Mouse (Mus musculus) cerebral cortex, adult 2 months (tissue): Measurements from ENCODE around the gene Sox15.

Experiments used
- WGBS: fragments of 180-500 bp; shearing (Covaris S2); methylation state at CpG from one replicate; pipeline ENCODE4 v1.1.7; 2018; 5-methylcytosine and 5-hydroxymethylcytosine counted together

Sox15 gene

DNA sequence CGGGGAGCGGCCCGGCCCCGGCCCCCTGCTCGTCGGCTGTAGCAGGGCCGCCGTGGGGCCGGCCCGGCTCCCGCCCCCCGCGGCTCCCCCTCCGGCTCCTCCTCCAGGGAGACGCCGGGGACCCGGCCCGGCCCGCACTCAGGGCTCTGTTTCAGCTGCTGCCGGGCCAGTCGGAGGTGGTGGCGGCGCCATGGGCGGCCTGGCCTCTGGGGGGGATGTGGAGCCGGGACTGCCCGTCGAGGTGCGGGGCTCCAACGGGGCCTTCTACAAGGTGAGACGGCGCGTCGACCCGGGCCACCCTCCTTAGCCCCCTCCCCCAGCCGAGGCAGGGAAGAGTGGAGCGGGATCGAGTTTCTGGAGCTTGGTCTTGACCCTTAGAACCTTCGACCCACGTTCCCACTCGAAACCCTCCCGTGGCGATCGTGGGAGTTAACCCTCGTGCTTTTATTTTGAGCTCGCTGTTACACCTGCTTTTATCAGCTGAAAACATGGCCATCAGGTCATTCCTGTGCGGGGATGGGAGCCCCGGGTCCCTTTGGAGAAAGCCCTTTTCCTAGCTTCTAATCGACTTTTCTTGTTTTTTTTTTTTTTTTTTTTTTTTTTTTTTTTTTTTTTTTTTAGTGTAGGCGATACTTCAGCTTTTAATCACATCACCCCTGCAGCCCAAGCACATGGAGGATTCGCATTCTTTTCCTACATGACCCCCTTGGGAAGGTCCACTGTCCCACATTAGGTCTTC, 21.8 kb upstream of the Sox15 start:
- WGBS = under 1% methylated on average over 48 of the region's 50 CpGs

DNA sequence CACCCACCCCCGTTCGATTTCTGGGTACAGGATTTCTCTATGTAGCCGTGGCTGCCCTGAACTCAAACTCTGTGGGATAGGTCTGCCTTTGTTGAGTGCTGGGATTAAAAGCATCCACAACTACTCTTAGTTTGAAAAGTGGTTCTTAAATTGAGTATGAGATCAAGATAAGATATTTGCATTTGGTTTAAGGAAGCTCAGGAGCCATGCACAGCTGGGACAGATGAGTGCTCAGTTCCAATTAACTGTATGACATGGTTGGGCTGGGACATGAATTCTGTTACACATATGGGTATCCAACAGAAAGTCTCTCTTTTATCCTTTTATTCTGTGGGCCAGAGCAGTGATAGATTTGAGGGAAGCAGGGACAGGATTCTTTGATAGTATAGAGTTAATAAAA, 19.6 kb upstream of the Sox15 start:
- WGBS = 51% methylated on average over 3 of the region's 3 CpGs

DNA sequence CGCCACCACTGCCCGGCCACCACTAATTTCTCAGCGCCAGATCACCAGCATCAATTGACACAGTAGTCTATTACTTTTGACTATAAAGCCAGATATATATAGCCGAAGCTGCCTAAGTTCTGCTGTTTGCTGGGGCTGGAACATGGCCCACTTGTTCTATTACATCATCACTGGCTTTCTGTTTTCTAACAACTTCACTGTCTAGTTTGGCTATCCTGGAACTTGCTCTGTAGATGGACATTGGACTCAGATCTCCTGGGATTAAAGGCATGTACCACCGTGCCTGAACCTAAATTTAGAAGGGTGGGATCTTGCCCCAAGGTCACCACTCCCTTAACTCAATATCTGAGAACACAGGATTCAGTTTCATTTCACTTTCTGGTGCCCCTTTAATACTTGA, 9.3 kb upstream of the Sox15 start:
- WGBS = 73% methylated on average over 5 of the region's 5 CpGs

- WGBS = 53% methylated on average over 5 of the region's 5 CpGs
Measured at GRCm38 (mm10) chr11:69653399-69653798, 1.7 kb upstream of the Sox15 start.

GRCm38 (mm10) chr11:69654760-69655159, 354 bp upstream of the Sox15 start:
- WGBS = 42% methylated on average over 9 of the region's 9 CpGs

- WGBS = 76% methylated on average over 5 of the region's 5 CpGs
Measured at GRCm38 (mm10) chr11:69656065-69656455, 946 bp downstream of the Sox15 start.

- 75% methylated on average over 10 of the region's 10 CpGs for whole genome bisulfite sequencing
Measured at GRCm38 (mm10) chr11:69656617-69657461, 1.7 kb downstream of the Sox15 start.

GRCm38 (mm10) chr11:69657462-69657881, 2.4 kb downstream of the Sox15 start:
- WGBS = 81% methylated on average over 15 of the region's 15 CpGs

DNA sequence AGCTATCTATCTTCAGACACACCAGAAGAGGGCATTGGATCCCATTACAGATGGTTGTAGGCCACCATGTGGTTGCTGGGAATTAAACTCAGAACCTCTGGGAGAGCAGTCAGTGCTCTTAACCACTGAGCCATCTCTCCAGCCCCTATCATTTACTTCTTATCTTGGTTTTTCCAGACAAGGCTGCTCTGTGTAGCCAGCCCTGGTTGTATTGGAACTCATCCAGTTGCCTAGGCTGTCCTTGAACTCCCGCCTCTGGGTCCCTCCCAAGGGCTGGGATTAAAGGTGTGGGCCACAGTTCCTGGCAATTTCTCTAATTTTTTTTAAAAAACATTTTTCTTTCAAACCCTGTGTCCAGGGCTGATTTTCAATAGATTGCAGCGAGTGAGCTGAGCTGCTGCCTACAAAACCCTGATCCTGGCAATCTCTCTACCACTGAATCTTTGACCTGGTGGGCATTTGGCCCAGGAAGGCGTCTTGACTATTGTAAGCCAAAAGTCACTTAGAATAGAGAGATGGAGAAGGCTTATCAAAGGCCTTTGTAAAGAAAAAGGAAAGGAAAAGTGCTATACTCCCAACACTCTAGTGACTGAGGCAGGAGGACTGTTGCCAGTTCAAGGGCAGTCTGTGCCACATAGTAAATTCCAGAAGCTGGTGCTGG, 6.2 kb downstream of the Sox15 start:
- 73% methylated on average over 3 of the region's 3 CpGs for WGBS

DNA sequence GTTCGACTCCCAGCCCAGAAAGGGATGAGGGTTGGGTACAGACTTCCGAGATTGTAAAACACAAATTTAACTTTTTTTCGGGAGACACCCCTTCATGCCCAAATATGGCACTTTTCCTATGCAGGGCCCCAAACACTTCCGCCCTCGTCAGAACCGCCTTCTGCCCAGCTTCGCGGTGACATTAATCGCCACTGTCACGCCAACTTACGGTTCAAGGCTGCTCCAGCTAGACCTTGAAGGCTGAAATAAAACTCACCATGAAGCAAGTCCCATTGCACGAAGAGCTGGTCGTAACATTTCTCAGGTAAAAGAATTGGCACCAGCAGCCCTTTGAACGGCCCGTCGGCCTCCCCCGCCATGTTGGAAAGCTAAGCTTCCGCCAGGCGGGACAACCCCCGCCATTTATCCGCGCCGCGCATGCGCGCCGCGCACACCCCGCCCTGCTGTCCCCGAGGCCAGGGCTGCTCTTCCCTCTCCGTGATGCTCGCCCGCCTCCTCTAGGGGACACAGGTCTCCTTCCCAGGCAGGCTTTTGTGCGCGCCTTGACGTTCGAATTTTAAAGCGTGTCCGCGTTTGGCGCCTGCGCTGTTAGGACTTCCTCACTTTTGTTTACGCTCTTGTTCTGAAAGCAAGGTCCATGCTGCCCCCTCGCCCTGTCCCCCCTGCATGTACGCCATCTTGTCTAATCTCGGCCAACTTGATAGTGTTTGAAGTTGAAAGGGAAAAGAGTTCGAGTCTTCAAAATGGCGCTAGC, 7.3 kb downstream of the Sox15 start, which contains the start of gene Mpdu1:
Mpdu1 (minus strand) TSS at position 430 of the 754 bp plus-strand sequence.
- under 1% methylated on average over 48 of the region's 48 CpGs for WGBS

- WGBS = 61% methylated on average over 13 of the region's 13 CpGs
Measured at GRCm38 (mm10) chr11:69662967-69663671, 8.0 kb downstream of the Sox15 start.

DNA sequence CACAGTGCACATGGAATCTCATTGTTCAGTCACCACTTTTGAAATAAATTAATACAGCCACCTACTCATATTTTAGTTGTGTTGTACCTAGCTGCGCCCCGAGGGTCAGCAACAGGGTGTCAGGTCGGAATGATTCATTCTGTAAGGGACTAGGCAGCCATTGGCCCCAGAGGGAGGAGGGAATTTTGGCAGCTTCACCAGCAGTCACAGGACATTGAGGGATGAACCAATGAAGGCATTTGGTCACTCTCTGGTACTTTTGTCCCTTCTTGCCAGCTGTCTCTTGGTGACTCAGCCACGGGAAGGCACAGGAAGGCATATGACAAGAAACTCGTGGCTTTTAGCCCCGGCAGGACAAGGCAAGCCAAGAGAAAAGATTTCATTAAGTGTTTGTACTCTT, 8.7 kb downstream of the Sox15 start:
- 67% methylated on average over 6 of the region's 6 CpGs for WGBS

GRCm38 (mm10) chr11:69664841-69665240, 9.7 kb downstream of the Sox15 start:
- WGBS = 90% methylated on average over 7 of the region's 7 CpGs

DNA sequence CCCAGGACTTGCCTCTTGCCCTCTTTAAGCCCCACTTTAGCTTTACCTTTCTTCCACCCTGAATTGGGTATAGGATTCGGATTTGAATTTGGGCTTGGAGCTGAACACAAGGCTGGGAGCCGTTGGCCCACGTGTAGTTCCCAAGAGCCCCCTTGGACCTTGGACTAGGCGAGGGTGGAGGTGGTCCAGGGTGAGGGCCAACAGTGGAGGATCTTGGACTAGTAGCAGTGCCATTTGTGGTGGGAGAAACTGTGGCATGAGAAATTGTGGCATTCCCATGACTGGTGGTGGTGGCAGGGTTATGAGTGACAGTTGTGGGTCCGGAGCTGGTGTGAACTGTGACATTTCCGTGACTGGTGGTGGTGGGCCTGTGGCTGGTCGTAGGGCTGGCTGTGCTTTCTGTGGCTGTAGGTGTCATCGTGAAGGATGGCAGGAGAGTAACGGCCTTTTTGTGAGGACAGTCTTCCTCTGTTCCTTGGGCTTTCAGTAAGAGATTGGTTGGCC, 10.4 kb downstream of the Sox15 start:
- WGBS = 62% methylated on average over 9 of the region's 9 CpGs

- WGBS = 32% methylated on average over 7 of the region's 7 CpGs
Measured at GRCm38 (mm10) chr11:69665961-69666664, 11.0 kb downstream of the Sox15 start, which contains the start of gene Cd68. Gene Cd68, minus strand, starts transcription at chr11:69666153.

DNA sequence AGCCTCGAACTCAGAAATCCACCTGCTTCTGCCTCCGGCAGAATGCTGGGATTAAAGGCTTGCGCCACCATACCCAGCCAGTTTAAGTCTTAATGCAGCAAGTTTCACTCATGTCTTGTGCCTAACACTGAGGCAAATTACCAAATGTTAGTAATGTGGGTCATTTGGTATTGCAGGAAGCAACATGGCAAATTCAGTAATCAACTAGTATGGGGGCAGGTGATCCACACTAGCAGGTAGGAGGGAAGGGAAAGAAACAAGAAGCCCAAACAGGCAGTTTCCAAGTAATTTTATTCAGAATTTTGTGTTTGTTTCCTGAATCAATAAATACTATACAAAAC, 11.5 kb downstream of the Sox15 start:
- 78% methylated on average over 3 of the region's 3 CpGs for WGBS

- WGBS = under 1% methylated on average over 60 of the region's 61 CpGs
Measured at GRCm38 (mm10) chr11:69670786-69671725, 15.9 kb downstream of the Sox15 start.

DNA sequence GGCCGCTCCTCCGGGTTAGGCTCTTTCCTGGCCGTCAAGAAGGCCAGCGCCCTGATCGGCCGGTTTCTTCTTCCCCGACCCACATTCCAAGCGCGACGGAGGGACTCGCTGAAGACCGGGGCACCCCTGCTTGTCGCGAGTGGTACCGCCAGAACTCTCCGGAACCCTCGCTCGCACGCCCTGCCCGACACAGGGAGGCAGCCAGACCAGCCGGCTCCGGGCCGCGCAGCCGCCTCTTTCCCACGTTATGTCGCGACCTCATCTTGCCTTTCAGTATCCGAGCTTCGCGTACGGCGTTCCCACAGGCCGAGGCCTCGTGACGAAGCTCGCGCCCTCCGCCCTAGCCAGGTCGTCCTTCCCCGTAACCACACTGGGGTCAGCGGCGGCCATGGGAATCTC, 16.6 kb downstream of the Sox15 start:
- WGBS = under 1% methylated on average over 43 of the region's 43 CpGs

DNA sequence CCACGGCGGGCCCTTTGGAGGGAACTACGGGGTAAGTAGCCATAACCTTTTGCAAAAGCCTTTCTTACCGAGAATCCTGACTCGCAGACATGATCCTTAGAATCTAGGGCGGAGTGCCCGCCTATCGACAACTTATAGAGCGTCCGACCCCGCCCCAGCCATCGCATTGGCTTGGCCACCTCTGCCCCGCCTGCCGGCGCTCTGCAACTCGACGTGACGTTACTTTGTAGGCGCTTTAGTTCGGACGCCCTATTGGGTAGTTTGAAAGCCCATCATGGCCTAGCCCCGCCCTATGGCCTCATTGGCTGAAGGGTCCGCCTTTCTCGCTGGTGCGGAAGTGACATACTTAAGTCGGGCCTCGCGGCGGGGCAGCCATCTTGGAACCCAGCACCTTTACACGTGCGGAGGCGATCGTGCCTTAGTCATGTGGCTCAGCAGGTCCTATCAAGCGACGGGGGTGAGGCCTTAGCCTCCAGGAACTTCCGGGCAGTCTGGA, 17.1 kb downstream of the Sox15 start, which contains the start of gene Eif4a1:
Eif4a1 (minus strand) TSS at position 213 of the 496 bp plus-strand sequence.
- under 1% methylated on average over 36 of the region's 36 CpGs for WGBS
